Mouse (Mus musculus): Measurements from ENCODE around the gene Ccdc162. TPM values are rescaled to one million over a fixed set of nuclear protein-coding genes. Genes with fewer than 3 reads are reported as not detected.

The Ccdc162 gene
- total RNA-seq, 1 experiment from 2014 or later, result 0.39 TPM

Small RNAs within 50 kb of the gene (microRNA-seq; reads per million reads assigned to microRNA genes)
- gene Mir3473b, result 0 reads per million in 2 experiments

Other genes starting within 250 kb of the Ccdc162 start
- 10.4 and 11.8 TPM in 2 replicates for gene Mical1, start 240.3 kb downstream of the Ccdc162 start, total RNA-seq (2021)
- 27.2 and 36.3 TPM in 2 replicates for gene Smpd2, start 226.3 kb downstream of the Ccdc162 start, total RNA-seq (2021)
- gene Ppil6, start 226.2 kb downstream of the Ccdc162 start, total RNA-seq (2021), result 1.7 TPM in 1 of 2 replicates, not detected in the other
- gene Cd164, start 197.2 kb downstream of the Ccdc162 start, total RNA-seq (2021), result 213 and 238 TPM in 2 replicates
- gene Cep57l1, start 93.2 kb upstream of the Ccdc162 start, total RNA-seq (2021), result 10.1 and 11.8 TPM in 2 replicates
- 16.3 and 21.5 TPM in 2 replicates for gene Sesn1, start 93.3 kb upstream of the Ccdc162 start, total RNA-seq (2021)

All from adrenal gland, postnatal 25 days (tissue).